Mouse (Mus musculus) liver, embryonic 14.5 days (tissue): Measurements from ENCODE around the gene 2900026A02Rik.

Source experiments
- CTCF ChIP-seq: IDR thresholded peaks from 2 replicates; pipeline ENCODE4 v1.5.1; 2016; ENCODE audit warnings: antibody characterized with exemption, low read depth, control low read depth
- EP300 ChIP-seq: IDR thresholded peaks from 2 replicates; pipeline ENCODE4 v1.6.1; 2016; ENCODE audit warnings: antibody characterized with exemption, low read depth

DNA sequence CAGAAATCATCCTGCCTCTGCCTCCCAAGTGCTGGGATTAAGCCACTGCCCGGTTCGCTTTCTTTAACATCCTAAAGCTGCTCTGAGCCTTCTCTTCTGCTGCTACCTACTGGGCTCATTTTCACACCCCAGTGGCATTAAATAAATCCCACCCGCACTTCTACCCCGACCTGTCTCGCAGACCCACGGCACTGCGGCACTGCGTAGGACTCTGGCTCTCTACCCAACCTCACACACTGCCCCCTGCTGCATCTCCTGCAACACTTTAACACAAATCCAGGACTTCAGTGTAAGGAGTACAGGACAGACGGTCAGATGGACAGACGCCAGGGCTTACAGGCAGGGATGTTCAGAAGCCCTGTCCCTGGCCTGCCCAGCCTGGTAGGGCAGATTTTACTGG is 45.1 kb downstream of the 2900026A02Rik start:
- no peak for TF ChIP-seq CTCF
- no peak for TF ChIP-seq EP300
